Mouse (Mus musculus) neural tube, embryonic 13.5 days (tissue): Measurements from ENCODE around the gene Fam227a. TPM values are rescaled to one million over a fixed set of nuclear protein-coding genes. Genes with fewer than 3 reads are reported as not detected.

Experiments used
- ATAC-seq: fragments of 200-750 bp; cut with Nextera tagmentation; 2 replicates; pipeline ENCODE4 v1.8.0; 2017; ENCODE audit warnings: low read depth, mild to moderate bottlenecking, moderate TSS enrichment, moderate library complexity
- H3K27ac ChIP-seq: fragments of 300-500 bp; sonication (generic); replicated peaks from 2 replicates; pipeline ENCODE4 v1.5.1; 2015; ENCODE audit warnings: moderate library complexity, mild to moderate bottlenecking, inconsistent platforms
- H3K27me3 ChIP-seq: fragments of 300-500 bp; sonication (generic); 2 replicates; pipeline ENCODE4 v1.6.1; 2015; ENCODE audit warnings: mild to moderate bottlenecking, inconsistent platforms
- H3K36me3 ChIP-seq: fragments of 300-500 bp; sonication (generic); 2 replicates; pipeline ENCODE4 v1.6.1; 2015; ENCODE audit warnings: mild to moderate bottlenecking, inconsistent platforms
- H3K4me1 ChIP-seq: fragments of 300-500 bp; sonication (generic); replicated peaks from 2 replicates; pipeline ENCODE4 v1.6.1; 2015; ENCODE audit warnings: inconsistent platforms
- H3K4me2 ChIP-seq: fragments of 300-500 bp; sonication (generic); 2 replicates; pipeline ENCODE4 v1.6.1; 2015; ENCODE audit warnings: inconsistent platforms, mild to moderate bottlenecking, moderate library complexity
- H3K4me3 ChIP-seq: fragments of 300-500 bp; sonication (generic); 2 replicates; pipeline ENCODE4 v1.5.1; 2015; ENCODE audit warnings: mild to moderate bottlenecking, inconsistent platforms
- H3K9ac ChIP-seq: fragments of 300-500 bp; sonication (generic); 2 replicates; pipeline ENCODE4 v1.6.1; 2015; ENCODE audit warnings: moderate library complexity, mild to moderate bottlenecking, inconsistent platforms
- H3K9me3 ChIP-seq: fragments of 300-500 bp; sonication (generic); 2 replicates; pipeline ENCODE4 v1.6.1; 2016; ENCODE audit warnings: inconsistent platforms
- WGBS: fragments of 180-500 bp; shearing (Covaris S2); methylation state at CpG from one replicate; pipeline ENCODE4 v1.1.7; 2015; 5-methylcytosine and 5-hydroxymethylcytosine counted together
- polyA plus RNA-seq: library from polyadenylated mRNA; unstranded; fragments of >200 nt; fragmentation: Nextera tagmentation; extraction: Ambion mirVana; gene quantifications from 2 replicates; pipeline ENCODE4 v1.2.1, GENCODE M21; 2015

The Fam227a gene
- polyA plus RNA-seq = 5.3 and 6.2 TPM in 2 replicates

GRCm38 (mm10) chr15:79658531-79659375, at the start of gene Fam227a, which contains the start of gene Cby1:
Gene Fam227a (minus strand): TSS chr15:79658956.
Gene Cby1 (plus strand): TSS chr15:79659199.
- peak within 1 kb of the TSS; percentile 97 for H3K27ac ChIP-seq
- peaks cover 25% of the 10 kb centered on the region for H3K36me3 ChIP-seq
- peaks cover 25% of the 10 kb centered on the region for H3K4me1 ChIP-seq
- H3K4me2 ChIP-seq = peak within 1 kb of the TSS; percentile 85
- no peaks in the 10 kb centered on the region for H3K9me3 ChIP-seq
- under 1% methylated on average over 55 of the region's 55 CpGs for WGBS
- H3K9ac ChIP-seq = peak within 1 kb of the TSS; percentile 92
- ATAC-seq = peak; percentile 81
- H3K4me3 ChIP-seq = peak within 1 kb of the TSS; percentile 96
- no peaks in the 10 kb centered on the region for H3K27me3 ChIP-seq

GRCm38 (mm10) chr15:79708229-79708822, 49.6 kb upstream of the Fam227a start:
- H3K9ac ChIP-seq = no peak overlapping the region
- no peaks in the 10 kb centered on the region; the same call in 1 of the 2 replicates for H3K4me1 ChIP-seq
- peaks cover 72% of the 10 kb centered on the region for H3K36me3 ChIP-seq
- WGBS = 89% methylated on average over 5 of the region's 5 CpGs
- no peak overlapping the region for H3K27ac ChIP-seq
- H3K27me3 ChIP-seq = no peaks in the 10 kb centered on the region
- no peaks in the 10 kb centered on the region for H3K9me3 ChIP-seq
- no peak for ATAC-seq
- no peak overlapping the region for H3K4me3 ChIP-seq
- no peak overlapping the region for H3K4me2 ChIP-seq

- 87% methylated on average over 17 of the region's 17 CpGs for WGBS
- H3K27ac ChIP-seq = no peak overlapping the region
- no peaks in the 10 kb centered on the region for H3K9me3 ChIP-seq
- no peak overlapping the region for H3K4me2 ChIP-seq
- no peak overlapping the region for H3K4me3 ChIP-seq
- peaks cover 56% of the 10 kb centered on the region for H3K36me3 ChIP-seq
- no peak for ATAC-seq
- H3K9ac ChIP-seq = no peak overlapping the region
- no peaks in the 10 kb centered on the region for H3K27me3 ChIP-seq
- no peaks in the 10 kb centered on the region; the same call in 1 of the 2 replicates for H3K4me1 ChIP-seq
These were observed 48.0 kb upstream of the Fam227a start for GRCm38 (mm10) chr15:79706603-79707214.

GRCm38 (mm10) chr15:79697558-79698187, 38.9 kb upstream of the Fam227a start:
- Histone ChIP-seq H3K36me3 (no peaks in the 10 kb centered on the region; the same call in 1 of the 2 replicates), H3K9me3 (no peaks in the 10 kb centered on the region), H3K4me1 (peaks cover 28% of the 10 kb centered on the region), H3K27ac (peak overlapping the region; percentile 61), H3K4me2 (no peak overlapping the region), H3K9ac (no peak overlapping the region; the same call in 1 of the 2 replicates), H3K4me3 (no peak overlapping the region), H3K27me3 (no peaks in the 10 kb centered on the region)
- no peak for ATAC-seq
- WGBS = 75% methylated on average over 9 of the region's 9 CpGs

- no peak overlapping the region for H3K4me2 ChIP-seq
- no peak; the same call in 1 of the 2 replicates for ATAC-seq
- H3K4me1 ChIP-seq = peaks cover 35% of the 10 kb centered on the region
- H3K27ac ChIP-seq = peak overlapping the region; percentile 61
- H3K36me3 ChIP-seq = no peaks in the 10 kb centered on the region; the same call in 1 of the 2 replicates
- no peak overlapping the region for H3K4me3 ChIP-seq
- no peaks in the 10 kb centered on the region for H3K9me3 ChIP-seq
- H3K9ac ChIP-seq = no peak overlapping the region; the same call in 1 of the 2 replicates
- H3K27me3 ChIP-seq = no peaks in the 10 kb centered on the region
- 50% methylated on average over 6 of the region's 6 CpGs for WGBS
These were observed 38.3 kb upstream of the Fam227a start for GRCm38 (mm10) chr15:79697011-79697410.

GRCm38 (mm10) chr15:79696508-79696907, 37.8 kb upstream of the Fam227a start:
- Histone ChIP-seq H3K4me1 (peaks cover 40% of the 10 kb centered on the region), H3K9ac (no peak overlapping the region), H3K4me2 (no peak overlapping the region), H3K4me3 (no peak overlapping the region), H3K36me3 (no peaks in the 10 kb centered on the region; the same call in 1 of the 2 replicates), H3K27me3 (no peaks in the 10 kb centered on the region), H3K9me3 (no peaks in the 10 kb centered on the region), H3K27ac (peak overlapping the region; percentile 61; the same call in 1 of the 2 replicates)
- 91% methylated on average over 2 of the region's 2 CpGs for WGBS
- ATAC-seq = no peak

GRCm38 (mm10) chr15:79695516-79695915, 36.8 kb upstream of the Fam227a start:
- no peak overlapping the region for H3K4me2 ChIP-seq
- H3K4me3 ChIP-seq = no peak overlapping the region
- peaks cover 43% of the 10 kb centered on the region for H3K4me1 ChIP-seq
- H3K27me3 ChIP-seq = no peaks in the 10 kb centered on the region
- WGBS = 71% methylated on average over 3 of the region's 3 CpGs
- H3K9ac ChIP-seq = no peak overlapping the region
- no peak for ATAC-seq
- H3K27ac ChIP-seq = no peak overlapping the region
- H3K9me3 ChIP-seq = no peaks in the 10 kb centered on the region
- no peaks in the 10 kb centered on the region; the same call in 1 of the 2 replicates for H3K36me3 ChIP-seq

GRCm38 (mm10) chr15:79694512-79694911, 35.8 kb upstream of the Fam227a start:
- no peak overlapping the region for H3K4me3 ChIP-seq

GRCm38 (mm10) chr15:79693740-79694139, 35.0 kb upstream of the Fam227a start:
- H3K9me3 ChIP-seq = no peaks in the 10 kb centered on the region
- no peak overlapping the region for H3K4me2 ChIP-seq
- no peaks in the 10 kb centered on the region for H3K27me3 ChIP-seq
- H3K27ac ChIP-seq = no peak overlapping the region
- H3K4me3 ChIP-seq = no peak overlapping the region
- H3K4me1 ChIP-seq = peaks cover 51% of the 10 kb centered on the region
- no peak for ATAC-seq
- 88% methylated on average over 11 of the region's 11 CpGs for WGBS
- H3K36me3 ChIP-seq = no peaks in the 10 kb centered on the region
- H3K9ac ChIP-seq = 0 out of 2 replicates have a peak overlapping the region, but pooled peaks have one; percentile 8

More at GRCm38 (mm10) chr15:79694512-79694911, 35.8 kb upstream of the Fam227a start:
- Histone ChIP-seq H3K27me3 (no peaks in the 10 kb centered on the region), H3K4me1 (peaks cover 49% of the 10 kb centered on the region), H3K36me3 (no peaks in the 10 kb centered on the region; the same call in 1 of the 2 replicates), H3K4me2 (no peak overlapping the region), H3K9me3 (no peaks in the 10 kb centered on the region), H3K9ac (no peak overlapping the region; the same call in 1 of the 2 replicates), H3K27ac (no peak overlapping the region)
- WGBS = 91% methylated on average over 4 of the region's 4 CpGs
- ATAC-seq = no peak

- no peak for ATAC-seq
- Histone ChIP-seq H3K27ac (no peak overlapping the region), H3K36me3 (no peaks in the 10 kb centered on the region), H3K27me3 (no peaks in the 10 kb centered on the region), H3K4me1 (peaks cover 50% of the 10 kb centered on the region), H3K4me2 (peak overlapping the region; percentile 98), H3K9me3 (no peaks in the 10 kb centered on the region), H3K4me3 (peak overlapping the region; percentile 88; the same call in 1 of the 2 replicates), H3K9ac (peak overlapping the region; percentile 43; the same call in 1 of the 2 replicates)
- 56% methylated on average over 5 of the region's 5 CpGs for WGBS
These were observed 33.6 kb upstream of the Fam227a start for GRCm38 (mm10) chr15:79692334-79692733.

- peak; percentile 32 for ATAC-seq
- H3K4me3 ChIP-seq = peak overlapping the region; percentile 88
- H3K27me3 ChIP-seq = no peaks in the 10 kb centered on the region
- no peaks in the 10 kb centered on the region for H3K36me3 ChIP-seq
- no peaks in the 10 kb centered on the region for H3K9me3 ChIP-seq
- peak overlapping the region; percentile 94 for H3K27ac ChIP-seq
- H3K4me2 ChIP-seq = peak overlapping the region; percentile 98
- peak overlapping the region; percentile 89 for H3K9ac ChIP-seq
- peaks cover 49% of the 10 kb centered on the region for H3K4me1 ChIP-seq
- under 1% methylated on average over 53 of the region's 53 CpGs for whole genome bisulfite sequencing
These were observed 32.3 kb upstream of the Fam227a start for GRCm38 (mm10) chr15:79691023-79691508.
